Mouse (Mus musculus): ENCODE measurements around the gene Mpp2. TPM values are rescaled to one million over a fixed set of nuclear protein-coding genes. Genes with fewer than 3 reads are reported as not detected.

Gene Mpp2
- polyA plus RNA-seq, 1 experiment from 2014 or later = 19.8 TPM

DNA sequence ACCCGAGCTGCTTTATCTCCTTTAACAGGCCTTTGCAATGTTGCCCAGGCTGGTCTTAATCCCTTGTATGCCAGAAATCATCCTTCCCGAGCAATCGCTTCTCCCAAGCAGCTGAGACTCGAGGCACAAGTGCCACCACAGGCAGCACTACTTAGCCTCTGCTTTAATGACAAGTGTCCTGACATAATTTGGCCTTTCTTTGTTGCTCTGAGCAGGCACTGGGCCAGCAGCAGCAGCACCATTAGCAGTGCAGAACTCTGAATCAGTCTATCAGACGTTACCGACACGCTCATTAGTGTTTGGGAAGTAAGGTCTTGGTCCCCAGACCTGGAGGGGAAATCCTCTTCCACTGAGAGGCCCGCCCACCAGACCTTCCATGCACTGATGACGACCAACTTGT is 68.6 kb downstream of the Mpp2 start:
- Histone ChIP-seq H3K4me3 (no peak overlapping the region), H3K4me1 (peaks cover 28% of the 10 kb centered on the region), H3K4me2 (no peak overlapping the region), H3K9ac (no peak overlapping the region; the same call in 1 of the 2 replicates), H3K27ac (peak overlapping the region; percentile 66), H3K36me3 (ENCODE audit: poor library complexity, severe bottlenecking) (peaks cover 75% of the 10 kb centered on the region), H3K9me3 (replicated peaks) (no peaks in the 10 kb centered on the region), H3K27me3 (no peaks in the 10 kb centered on the region)
- peak; percentile 19; the same call in 1 of the 2 replicates for ATAC-seq
- WGBS = 42% methylated on average over 9 of the region's 9 CpGs

DNA sequence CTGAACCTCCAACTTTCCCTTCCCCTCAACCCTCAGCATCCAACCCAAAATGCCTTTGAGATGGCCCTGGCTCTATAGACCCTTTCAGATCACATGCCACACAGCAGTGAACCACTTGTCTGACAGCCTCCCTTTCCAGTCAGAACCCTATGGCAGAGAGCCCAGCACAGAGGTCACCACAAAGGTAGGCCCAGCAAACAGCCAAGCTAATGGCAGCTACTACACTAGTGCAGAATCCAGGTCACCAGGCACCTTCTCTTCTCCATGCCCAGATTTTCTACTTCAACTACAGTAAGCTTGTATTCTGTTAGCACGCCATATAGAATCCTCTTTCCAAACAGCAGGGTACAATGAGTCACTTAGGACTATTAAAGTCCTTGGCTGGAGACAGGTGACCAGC is 72.2 kb downstream of the Mpp2 start:
- H3K4me2 ChIP-seq = no peak overlapping the region
- H3K4me1 ChIP-seq = peaks cover 25% of the 10 kb centered on the region
- H3K27me3 ChIP-seq = no peaks in the 10 kb centered on the region
- 94% methylated on average over 1 of the region's 1 CpGs for WGBS
- no peaks in the 10 kb centered on the region for H3K9me3 ChIP-seq (replicated peaks)
- H3K27ac ChIP-seq = no peak overlapping the region
- peaks cover 77% of the 10 kb centered on the region for H3K36me3 ChIP-seq (ENCODE audit: poor library complexity, severe bottlenecking)
- H3K9ac ChIP-seq = no peak overlapping the region
- no peak for ATAC-seq
- no peak overlapping the region for H3K4me3 ChIP-seq

DNA sequence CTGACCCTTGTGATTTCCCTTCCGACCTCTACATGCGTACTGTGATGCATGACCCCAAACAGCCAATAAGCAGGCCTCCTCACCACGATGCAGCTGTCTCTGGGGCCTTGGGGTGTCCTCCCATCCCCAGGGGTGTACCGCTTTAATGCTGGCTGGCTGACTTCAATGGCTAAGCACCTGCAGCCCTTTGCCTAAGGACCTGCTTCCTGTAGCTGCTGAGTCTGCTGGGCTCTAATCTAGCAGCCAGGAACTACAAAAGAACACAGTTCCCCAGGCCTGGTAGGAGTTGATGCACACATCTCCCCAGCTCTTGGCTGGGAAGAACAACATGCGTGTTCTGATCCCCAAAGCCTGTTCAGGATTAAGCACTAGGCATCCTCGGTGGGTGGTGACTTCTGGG is 72.8 kb downstream of the Mpp2 start:
- H3K9me3 ChIP-seq (replicated peaks) = no peaks in the 10 kb centered on the region
- H3K36me3 ChIP-seq (ENCODE audit: poor library complexity, severe bottlenecking) = peaks cover 82% of the 10 kb centered on the region
- no peak for ATAC-seq
- H3K27me3 ChIP-seq = no peaks in the 10 kb centered on the region
- H3K4me1 ChIP-seq = peaks cover 31% of the 10 kb centered on the region
- H3K4me2 ChIP-seq = no peak overlapping the region
- 66% methylated on average over 6 of the region's 6 CpGs for WGBS
- no peak overlapping the region for H3K27ac ChIP-seq
- no peak overlapping the region for H3K4me3 ChIP-seq
- H3K9ac ChIP-seq = no peak overlapping the region

DNA sequence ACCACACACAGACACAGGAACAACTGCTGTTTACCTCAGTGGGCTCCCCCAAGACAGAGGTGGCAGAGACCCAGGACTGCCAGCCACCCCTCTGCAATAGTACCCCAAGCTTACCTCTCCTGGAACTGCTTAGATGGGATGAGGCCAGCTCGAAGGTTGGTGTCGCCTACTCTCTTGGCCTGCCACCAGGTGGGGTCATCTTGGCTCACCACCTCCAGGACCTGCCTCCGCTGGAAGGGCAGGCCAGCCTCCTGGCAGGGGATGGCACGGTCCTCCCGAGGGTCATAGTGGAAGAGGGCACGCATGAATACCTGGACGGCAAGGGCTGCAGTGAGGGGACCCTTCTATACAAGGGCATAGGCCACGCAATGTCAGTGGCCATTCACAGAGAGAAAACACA is 75.1 kb downstream of the Mpp2 start:
- H3K36me3 ChIP-seq (ENCODE audit: poor library complexity, severe bottlenecking) = peaks cover 94% of the 10 kb centered on the region
- no peak for ATAC-seq
- 89% methylated on average over 8 of the region's 8 CpGs for WGBS

DNA sequence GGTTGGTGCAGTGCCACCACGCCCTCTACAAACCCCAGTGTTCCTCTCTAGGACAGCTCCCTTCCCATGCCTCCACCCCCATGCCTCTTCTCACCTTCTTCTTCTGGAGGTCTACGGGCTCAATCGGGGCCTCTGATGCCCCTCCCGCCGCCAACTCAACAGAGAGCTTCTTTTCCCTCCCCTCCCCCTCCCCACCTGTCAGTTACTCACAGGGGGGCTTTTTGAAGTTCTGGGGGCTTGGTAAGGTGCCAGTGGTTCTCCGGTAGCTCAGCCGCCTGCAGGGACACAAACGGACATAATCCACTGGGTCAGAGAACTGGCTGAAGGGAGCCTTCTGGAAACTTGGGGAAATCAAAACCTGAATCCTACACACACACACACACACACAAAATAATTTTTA is 76.8 kb downstream of the Mpp2 start:
- 63% methylated on average over 8 of the region's 8 CpGs for WGBS
- no peaks in the 10 kb centered on the region for H3K27me3 ChIP-seq
- H3K4me1 ChIP-seq = peaks cover 38% of the 10 kb centered on the region
- H3K9ac ChIP-seq = no peak overlapping the region
- no peak for ATAC-seq
- no peak overlapping the region for H3K4me2 ChIP-seq
- H3K27ac ChIP-seq = peak overlapping the region; percentile 90; the same call in 1 of the 2 replicates
- peaks cover 90% of the 10 kb centered on the region for H3K36me3 ChIP-seq (ENCODE audit: poor library complexity, severe bottlenecking)
- no peaks in the 10 kb centered on the region for H3K9me3 ChIP-seq (replicated peaks)
- no peak overlapping the region for H3K4me3 ChIP-seq

More for the DNA sequence above, 75.1 kb downstream of the Mpp2 start:
- H3K27ac ChIP-seq = no peak overlapping the region
- H3K4me3 ChIP-seq = no peak overlapping the region
- H3K9me3 ChIP-seq (replicated peaks) = no peaks in the 10 kb centered on the region
- no peaks in the 10 kb centered on the region for H3K27me3 ChIP-seq
- H3K4me1 ChIP-seq = peaks cover 33% of the 10 kb centered on the region
- H3K9ac ChIP-seq = no peak overlapping the region
- H3K4me2 ChIP-seq = no peak overlapping the region

DNA sequence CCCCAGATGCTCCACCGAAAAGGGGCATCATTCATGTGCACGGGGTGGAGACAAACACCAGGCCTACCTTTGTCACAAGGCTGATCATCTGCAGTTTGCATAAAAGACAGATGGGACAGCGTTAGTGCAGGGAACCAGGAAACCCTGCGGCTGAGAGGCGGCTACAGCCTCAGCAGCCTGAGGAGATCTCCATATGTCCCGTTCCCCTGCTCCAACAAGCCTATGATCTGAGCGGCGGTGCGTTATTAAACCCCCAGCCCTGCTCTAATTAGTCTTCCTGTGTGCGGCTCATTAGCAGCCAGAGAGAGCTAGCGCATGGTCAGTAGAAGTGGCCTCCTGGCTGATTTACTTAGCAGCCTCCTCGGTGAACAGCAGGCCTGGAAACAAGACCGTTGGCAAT is 78.2 kb downstream of the Mpp2 start:
- WGBS = 16% methylated on average over 13 of the region's 13 CpGs
- Histone ChIP-seq H3K4me3 (no peak overlapping the region), H3K9me3 (replicated peaks) (no peaks in the 10 kb centered on the region), H3K27me3 (no peaks in the 10 kb centered on the region), H3K4me2 (no peak overlapping the region), H3K4me1 (peaks cover 38% of the 10 kb centered on the region), H3K27ac (peak overlapping the region; percentile 90), H3K36me3 (ENCODE audit: poor library complexity, severe bottlenecking) (peaks cover 89% of the 10 kb centered on the region), H3K9ac (0 out of 2 replicates have a peak overlapping the region, but pooled peaks have one; percentile 30)
- ATAC-seq = peak; percentile 92

DNA sequence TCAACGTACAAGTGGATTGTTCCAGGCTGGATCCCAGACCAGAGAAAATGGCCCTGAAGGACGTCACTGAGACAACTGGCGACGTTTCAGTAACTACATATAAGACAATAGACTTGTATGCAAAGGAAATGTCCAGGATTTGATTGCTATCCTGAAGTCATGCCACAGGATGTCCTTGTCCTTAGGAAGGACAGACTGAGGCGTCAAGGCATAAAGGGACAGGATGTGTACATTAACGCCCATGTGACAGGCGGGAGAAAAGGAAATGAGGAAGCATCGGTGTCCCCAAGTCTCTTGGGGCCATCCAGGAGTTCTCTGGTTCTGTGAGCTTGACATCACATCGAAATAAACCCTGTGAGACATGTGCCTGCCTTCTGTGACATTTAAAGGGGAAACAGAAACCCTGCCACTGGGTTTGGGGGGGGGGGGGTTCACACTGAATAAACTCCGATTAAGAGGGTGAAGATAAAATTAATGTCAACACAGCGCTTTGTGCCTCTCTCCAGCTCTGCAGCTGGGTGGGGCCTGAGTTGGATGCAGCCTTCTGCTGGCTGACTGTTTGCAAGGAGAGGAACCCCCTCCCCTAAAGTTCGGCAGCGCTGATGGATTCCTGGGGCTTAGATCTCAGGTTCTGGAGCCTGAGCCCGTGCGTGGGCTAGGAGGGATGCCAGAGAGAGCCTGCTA is 79.2 kb downstream of the Mpp2 start:
- 91% methylated on average over 15 of the region's 15 CpGs for WGBS
- H3K4me2 ChIP-seq = no peak overlapping the region
- H3K9ac ChIP-seq = no peak overlapping the region; the same call in 1 of the 2 replicates
- no peaks in the 10 kb centered on the region for H3K9me3 ChIP-seq (replicated peaks)
- peaks cover 89% of the 10 kb centered on the region for H3K36me3 ChIP-seq (ENCODE audit: poor library complexity, severe bottlenecking)
- H3K27ac ChIP-seq = peak overlapping the region; percentile 90
- H3K27me3 ChIP-seq = no peaks in the 10 kb centered on the region
- no peak for ATAC-seq
- H3K4me3 ChIP-seq = no peak overlapping the region
- H3K4me1 ChIP-seq = peaks cover 38% of the 10 kb centered on the region

DNA sequence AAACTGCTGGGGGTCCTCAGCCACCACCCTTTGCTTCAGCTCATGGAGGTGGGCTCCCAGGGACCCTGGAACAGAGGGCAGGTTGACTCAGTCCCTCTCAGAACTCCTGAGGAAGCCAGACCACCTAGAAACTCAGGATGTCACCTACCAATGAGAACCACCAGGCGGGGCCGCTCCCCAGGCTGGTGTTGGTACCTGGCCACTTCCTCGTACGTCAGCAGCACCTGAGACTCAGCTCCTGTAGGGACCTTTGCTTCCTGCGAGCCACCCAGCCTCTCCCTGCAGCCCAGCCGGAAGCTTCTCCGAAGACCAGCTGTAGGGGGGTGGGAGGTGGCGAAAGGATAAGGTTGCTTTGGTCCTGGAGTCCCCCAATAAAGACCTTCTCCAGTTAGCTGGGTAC is 79.9 kb downstream of the Mpp2 start:
- WGBS = 92% methylated on average over 8 of the region's 8 CpGs
- Histone ChIP-seq H3K27me3 (no peaks in the 10 kb centered on the region), H3K4me2 (no peak overlapping the region), H3K9me3 (replicated peaks) (no peaks in the 10 kb centered on the region), H3K9ac (no peak overlapping the region), H3K4me3 (no peak overlapping the region), H3K27ac (0 out of 2 replicates have a peak overlapping the region, but pooled peaks have one; percentile 90), H3K36me3 (ENCODE audit: poor library complexity, severe bottlenecking) (peaks cover 89% of the 10 kb centered on the region), H3K4me1 (peaks cover 38% of the 10 kb centered on the region)
- no peak for ATAC-seq

Other genes starting within 250 kb of the Mpp2 start
- 0.17 and 0.30 TPM in 2 replicates for gene Meox1, start 194.1 kb downstream of the Mpp2 start, polyA plus RNA-seq (2015; fragmentation: Nextera tagmentation; extraction: Ambion mirVana)
- 0.14 TPM in 1 of 2 replicates, not detected in the other for gene Sost, start 121.5 kb downstream of the Mpp2 start, polyA plus RNA-seq (2015; fragmentation: Nextera tagmentation; extraction: Ambion mirVana)
- not detected in 2 replicates for gene Cfap97d1, start 104.2 kb downstream of the Mpp2 start, polyA plus RNA-seq (2015; fragmentation: Nextera tagmentation; extraction: Ambion mirVana)
- 8.5 and 8.7 TPM in 2 replicates for gene Dusp3, start 101.5 kb downstream of the Mpp2 start, polyA plus RNA-seq (2015; fragmentation: Nextera tagmentation; extraction: Ambion mirVana)
- gene Mpp3, start 60.1 kb downstream of the Mpp2 start, polyA plus RNA-seq (2015; fragmentation: Nextera tagmentation; extraction: Ambion mirVana) = 40.8 and 41.0 TPM in 2 replicates
- gene Cd300lg, start 47.0 kb downstream of the Mpp2 start, polyA plus RNA-seq (2015; fragmentation: Nextera tagmentation; extraction: Ambion mirVana) = 0.27 and 0.31 TPM in 2 replicates
- not detected in 2 replicates for gene Ppy, start 12.8 kb upstream of the Mpp2 start, polyA plus RNA-seq (2015; fragmentation: Nextera tagmentation; extraction: Ambion mirVana)
- not detected in 2 replicates for gene Pyy, start 19.3 kb upstream of the Mpp2 start, polyA plus RNA-seq (2015; fragmentation: Nextera tagmentation; extraction: Ambion mirVana)
- gene Nags, start 57.0 kb upstream of the Mpp2 start, polyA plus RNA-seq (2015; fragmentation: Nextera tagmentation; extraction: Ambion mirVana) = not detected in 2 replicates
- 35.6 and 39.0 TPM in 2 replicates for gene Tmem101, start 67.9 kb upstream of the Mpp2 start, polyA plus RNA-seq (2015; fragmentation: Nextera tagmentation; extraction: Ambion mirVana)
- gene Lsm12, start 96.8 kb upstream of the Mpp2 start, polyA plus RNA-seq (2015; fragmentation: Nextera tagmentation; extraction: Ambion mirVana) = 155 and 158 TPM in 2 replicates
- gene G6pc3, start 101.1 kb upstream of the Mpp2 start, polyA plus RNA-seq (2015; fragmentation: Nextera tagmentation; extraction: Ambion mirVana) = 21.5 and 25.6 TPM in 2 replicates
- 88.2 TPM in 2 replicates for gene Hdac5, start 141.7 kb upstream of the Mpp2 start, polyA plus RNA-seq (2015; fragmentation: Nextera tagmentation; extraction: Ambion mirVana)
- gene BC030867, start 160.4 kb upstream of the Mpp2 start, polyA plus RNA-seq (2015; fragmentation: Nextera tagmentation; extraction: Ambion mirVana) = 11.0 and 13.7 TPM in 2 replicates
- gene Asb16, start 180.2 kb upstream of the Mpp2 start, polyA plus RNA-seq (2015; fragmentation: Nextera tagmentation; extraction: Ambion mirVana) = not detected in 2 replicates
- 63.2 and 69.6 TPM in 2 replicates for gene Tmub2, start 196.4 kb upstream of the Mpp2 start, polyA plus RNA-seq (2015; fragmentation: Nextera tagmentation; extraction: Ambion mirVana)
- 21.8 and 22.7 TPM in 2 replicates for gene Atxn7l3, start 208.1 kb upstream of the Mpp2 start, polyA plus RNA-seq (2015; fragmentation: Nextera tagmentation; extraction: Ambion mirVana)
- gene Ubtf, start 231.2 kb upstream of the Mpp2 start, polyA plus RNA-seq (2015; fragmentation: Nextera tagmentation; extraction: Ambion mirVana) = 96.1 and 98.8 TPM in 2 replicates

Data from forebrain, embryonic 13.5 days (tissue).